Mouse (Mus musculus): ENCODE measurements around the gene Gm17018. TPM values are rescaled to one million over a fixed set of nuclear protein-coding genes. Genes with fewer than 3 reads are reported as not detected.

Gene Gm17018
- polyA plus RNA-seq, 1 experiment = 32.0 TPM

GRCm38 (mm10) chr19:45616735-45617134 is 56.3 kb downstream of the Gm17018 start:
- no peak overlapping the region for H3K4me3 ChIP-seq (replicated peaks)
- peaks cover 41% of the 10 kb centered on the region for H3K36me3 ChIP-seq (replicated peaks; ENCODE audit: low read length)
- TF ChIP-seq GATA1 (IDR thresholded peaks at IDR 0.05; ENCODE audit: borderline replicate concordance, low read length) (no peak), FLI1 (IDR thresholded peaks at IDR 0.05; ENCODE audit: low read length) (no peak)

DNA sequence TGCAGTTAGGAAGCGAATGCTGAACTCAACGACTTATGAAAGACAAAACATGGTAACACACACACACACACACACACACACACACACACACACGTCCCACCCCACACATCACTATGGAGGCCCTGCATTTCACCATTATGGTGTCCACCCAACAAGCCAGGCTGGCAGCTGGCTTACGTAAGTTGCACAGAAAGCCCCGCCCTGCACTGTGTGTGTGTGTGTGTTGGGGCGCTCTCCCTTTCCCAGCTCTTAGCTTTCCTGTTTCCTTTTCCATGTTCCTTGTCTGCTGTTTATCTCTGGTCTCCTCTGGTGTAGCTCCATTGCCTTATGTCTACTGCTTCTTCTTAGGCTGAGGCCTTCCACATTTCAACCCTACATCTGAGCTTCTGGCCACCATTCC is 57.8 kb downstream of the Gm17018 start:
- Histone ChIP-seq H3K9me3 (no peaks in the 10 kb centered on the region), H3K27me3 (replicated peaks) (no peaks in the 10 kb centered on the region), H3K36me3 (replicated peaks; ENCODE audit: low read length) (peaks cover 46% of the 10 kb centered on the region), H3K4me3 (replicated peaks) (no peak overlapping the region), H3K4me1 (peaks cover 11% of the 10 kb centered on the region)
- TF ChIP-seq GATA1 (IDR thresholded peaks at IDR 0.05; ENCODE audit: borderline replicate concordance, low read length) (no peak), FLI1 (IDR thresholded peaks at IDR 0.05; ENCODE audit: low read length) (no peak)

More at GRCm38 (mm10) chr19:45616735-45617134, 56.3 kb downstream of the Gm17018 start:
- H3K27me3 ChIP-seq (replicated peaks) = no peaks in the 10 kb centered on the region
- no peaks in the 10 kb centered on the region for H3K9me3 ChIP-seq
- peaks cover 11% of the 10 kb centered on the region for H3K4me1 ChIP-seq

DNA sequence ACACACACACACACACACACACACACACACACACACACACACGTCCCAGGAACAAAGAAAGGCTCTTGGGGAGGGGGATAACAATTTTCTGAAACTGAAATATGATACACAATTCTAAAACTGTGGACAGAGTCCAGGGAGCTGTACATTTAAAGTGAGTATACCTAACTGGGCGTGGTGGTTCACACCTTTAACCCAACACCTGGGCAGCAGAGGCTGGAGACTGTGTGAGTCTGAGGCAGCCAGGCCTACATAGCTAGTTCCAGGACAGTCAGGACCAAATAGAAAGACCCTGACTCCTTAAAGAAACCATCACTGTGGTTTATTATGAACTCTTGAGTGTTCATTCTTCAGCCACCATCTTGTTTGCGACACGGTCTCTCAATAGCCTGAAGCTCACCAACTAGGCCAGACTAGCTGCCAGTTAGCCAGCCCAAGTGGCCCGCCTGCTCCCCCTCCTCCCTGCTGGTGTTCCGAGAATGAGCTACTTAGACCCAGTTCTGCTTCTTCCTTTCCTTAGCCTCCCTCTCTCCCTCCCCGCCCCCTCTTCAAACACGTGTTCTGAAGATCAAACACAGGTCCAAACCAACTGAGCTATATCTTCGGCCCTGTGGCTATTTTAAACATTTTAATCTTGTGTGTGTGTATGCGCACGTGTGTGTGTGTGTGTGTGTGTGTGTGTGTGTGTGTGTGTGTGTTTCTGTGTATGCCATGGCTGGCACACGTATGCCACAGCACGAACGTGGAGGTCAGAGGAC is 59.5 kb downstream of the Gm17018 start:
- peaks cover 56% of the 10 kb centered on the region for H3K36me3 ChIP-seq (replicated peaks; ENCODE audit: low read length)
- H3K4me1 ChIP-seq = peaks cover 16% of the 10 kb centered on the region
- no peak for TF ChIP-seq FLI1 (IDR thresholded peaks at IDR 0.05; ENCODE audit: low read length)
- no peaks in the 10 kb centered on the region for H3K9me3 ChIP-seq
- H3K4me3 ChIP-seq (replicated peaks) = no peak overlapping the region
- no peaks in the 10 kb centered on the region for H3K27me3 ChIP-seq (replicated peaks)

GRCm38 (mm10) chr19:45621061-45621460 is 60.6 kb downstream of the Gm17018 start:
- H3K4me1 ChIP-seq = peaks cover 12% of the 10 kb centered on the region
- peaks cover 59% of the 10 kb centered on the region for H3K36me3 ChIP-seq (replicated peaks; ENCODE audit: low read length)
- H3K9me3 ChIP-seq = no peaks in the 10 kb centered on the region
- no peak for TF ChIP-seq GATA1 (IDR thresholded peaks at IDR 0.05; ENCODE audit: borderline replicate concordance, low read length)
- no peak for TF ChIP-seq FLI1 (IDR thresholded peaks at IDR 0.05; ENCODE audit: low read length)
- no peaks in the 10 kb centered on the region for H3K27me3 ChIP-seq (replicated peaks)
- H3K4me3 ChIP-seq (replicated peaks) = no peak overlapping the region

DNA sequence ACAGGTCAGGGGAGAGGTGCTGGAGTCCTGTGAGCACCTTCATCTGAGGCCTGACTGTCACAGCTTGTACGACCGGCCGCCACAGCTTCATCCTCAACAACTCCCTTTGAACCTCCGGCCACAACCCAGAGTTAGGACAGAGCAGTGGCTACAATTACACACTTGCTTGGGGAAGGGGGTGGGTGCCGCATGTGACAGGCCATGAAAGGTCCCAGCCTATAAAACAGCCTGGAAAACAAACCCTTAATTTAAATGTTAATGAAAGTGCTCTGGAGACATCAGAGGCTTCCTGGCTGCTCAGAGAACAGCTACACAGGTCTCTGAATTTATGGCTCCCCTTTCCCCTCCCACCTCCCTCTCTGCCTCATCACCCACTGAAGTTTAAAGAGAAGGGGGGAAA is 61.7 kb downstream of the Gm17018 start:
- no peaks in the 10 kb centered on the region for H3K27me3 ChIP-seq (replicated peaks)
- H3K36me3 ChIP-seq (replicated peaks; ENCODE audit: low read length) = peaks cover 67% of the 10 kb centered on the region
- no peaks in the 10 kb centered on the region for H3K9me3 ChIP-seq
- H3K4me1 ChIP-seq = peaks cover 16% of the 10 kb centered on the region
- H3K4me3 ChIP-seq (replicated peaks) = no peak overlapping the region
- TF ChIP-seq FLI1 (IDR thresholded peaks at IDR 0.05; ENCODE audit: low read length) (no peak), GATA1 (IDR thresholded peaks at IDR 0.05; ENCODE audit: borderline replicate concordance, low read length) (no peak)

GRCm38 (mm10) chr19:45623710-45624109 is 63.3 kb downstream of the Gm17018 start:
- Histone ChIP-seq H3K36me3 (replicated peaks; ENCODE audit: low read length) (peaks cover 71% of the 10 kb centered on the region), H3K4me3 (replicated peaks) (no peak overlapping the region), H3K27me3 (replicated peaks) (no peaks in the 10 kb centered on the region), H3K9me3 (no peaks in the 10 kb centered on the region), H3K4me1 (peaks cover 9% of the 10 kb centered on the region)
- no peak for TF ChIP-seq GATA1 (IDR thresholded peaks at IDR 0.05; ENCODE audit: borderline replicate concordance, low read length)
- TF ChIP-seq FLI1 (IDR thresholded peaks at IDR 0.05; ENCODE audit: low read length) = no peak

GRCm38 (mm10) chr19:45627036-45627435 is 66.6 kb downstream of the Gm17018 start:
- peaks cover 75% of the 10 kb centered on the region for H3K36me3 ChIP-seq (replicated peaks; ENCODE audit: low read length)
- no peaks in the 10 kb centered on the region for H3K27me3 ChIP-seq (replicated peaks)
- no peaks in the 10 kb centered on the region for H3K9me3 ChIP-seq
- no peak for TF ChIP-seq FLI1 (IDR thresholded peaks at IDR 0.05; ENCODE audit: low read length)
- TF ChIP-seq GATA1 (IDR thresholded peaks at IDR 0.05; ENCODE audit: borderline replicate concordance, low read length) = no peak
- H3K4me3 ChIP-seq (replicated peaks) = no peak overlapping the region
- peaks cover 30% of the 10 kb centered on the region for H3K4me1 ChIP-seq

DNA sequence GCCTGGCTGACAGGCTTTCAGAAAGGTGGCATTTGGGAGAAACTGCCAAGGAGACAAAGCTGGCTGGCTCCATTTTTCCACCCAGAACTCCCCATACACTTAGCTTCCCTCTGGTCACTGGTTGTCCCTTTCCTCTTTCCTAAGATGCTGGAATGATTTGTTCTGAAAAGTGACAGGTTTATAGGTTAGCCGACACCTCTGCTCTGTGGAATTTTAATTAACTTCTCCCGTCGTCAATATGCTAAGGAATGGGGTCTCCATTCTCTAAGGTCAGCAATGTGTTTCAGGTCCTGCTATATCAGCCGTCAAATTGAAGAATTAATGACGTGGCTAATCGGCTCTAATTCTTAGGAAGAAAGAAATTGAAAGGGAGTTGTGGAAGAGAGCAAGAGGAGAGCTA is 68.2 kb downstream of the Gm17018 start:
- Histone ChIP-seq H3K4me1 (peaks cover 33% of the 10 kb centered on the region), H3K27me3 (replicated peaks) (no peaks in the 10 kb centered on the region), H3K9me3 (no peaks in the 10 kb centered on the region), H3K4me3 (replicated peaks) (no peak overlapping the region), H3K36me3 (replicated peaks; ENCODE audit: low read length) (peaks cover 79% of the 10 kb centered on the region)
- TF ChIP-seq FLI1 (IDR thresholded peaks at IDR 0.05; ENCODE audit: low read length) (no peak), GATA1 (IDR thresholded peaks at IDR 0.05; ENCODE audit: borderline replicate concordance, low read length) (no peak)

DNA sequence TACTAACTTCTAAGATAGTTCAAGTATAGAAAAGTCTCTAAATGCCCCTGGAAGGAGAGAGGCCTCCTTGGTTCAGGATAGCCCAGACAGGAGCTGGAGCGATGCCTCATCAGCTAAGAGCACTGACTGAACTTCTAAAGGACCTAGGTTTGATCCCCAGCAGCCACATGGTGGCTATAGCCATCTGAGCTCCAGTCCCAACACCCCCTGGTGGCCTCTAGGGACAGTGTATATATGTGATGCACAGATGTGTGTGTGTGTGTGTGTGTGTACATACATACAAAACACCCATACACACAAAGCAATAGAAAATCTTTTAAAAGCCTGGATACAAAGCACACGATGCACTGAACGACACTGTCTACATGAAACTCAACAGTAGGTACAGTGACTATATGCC is 68.8 kb downstream of the Gm17018 start:
- no peaks in the 10 kb centered on the region for H3K27me3 ChIP-seq (replicated peaks)
- no peak overlapping the region for H3K4me3 ChIP-seq (replicated peaks)
- H3K4me1 ChIP-seq = peaks cover 29% of the 10 kb centered on the region
- no peaks in the 10 kb centered on the region for H3K9me3 ChIP-seq
- peaks cover 79% of the 10 kb centered on the region for H3K36me3 ChIP-seq (replicated peaks; ENCODE audit: low read length)
- TF ChIP-seq GATA1 (IDR thresholded peaks at IDR 0.05; ENCODE audit: borderline replicate concordance, low read length) (no peak), FLI1 (IDR thresholded peaks at IDR 0.05; ENCODE audit: low read length) (no peak)

Other genes starting within 250 kb of the Gm17018 start
- 1.6 and 5.0 TPM in 2 replicates for gene Btrc, start 196.9 kb upstream of the Gm17018 start, polyA plus RNA-seq (2012; ENCODE audit: insufficient read depth, low replicate concordance)
- 7.5 and 15.4 TPM in 2 replicates for gene Poll, start 84 bp upstream of the Gm17018 start, polyA plus RNA-seq (2012; ENCODE audit: insufficient read depth, low replicate concordance)
- 14.3 and 29.0 TPM in 2 replicates for gene Fbxw4, start 99.7 kb downstream of the Gm17018 start, polyA plus RNA-seq (2012; ENCODE audit: insufficient read depth, low replicate concordance)
- 3.8 TPM in 1 of 2 replicates, not detected in the other for gene Fgf8, start 182.3 kb downstream of the Gm17018 start, polyA plus RNA-seq (2012; ENCODE audit: insufficient read depth, low replicate concordance)
- 7.1 and 43.7 TPM in 2 replicates for gene Npm3, start 189.0 kb downstream of the Gm17018 start, polyA plus RNA-seq (2012; ENCODE audit: insufficient read depth, low replicate concordance)
- 1.5 and 9.8 TPM in 2 replicates for gene Mgea5, start 223.2 kb downstream of the Gm17018 start, polyA plus RNA-seq (2012; ENCODE audit: insufficient read depth, low replicate concordance)

All from megakaryocyte, embryonic 14.5 days (primary cell).